Mouse (Mus musculus) hematopoietic stem cell, adult 5-6 weeks (primary cell): ENCODE data around the gene Rasgrp4. TPM values are rescaled to one million over a fixed set of nuclear protein-coding genes. Genes with fewer than 3 reads are reported as not detected.

Source experiments
- ATAC-seq, 2 experiments: fragments of 125-278 bp in 1 of 2; replicated peaks in 1 of 2; 2 replicates each; pipeline ENCODE4 v1.8.0; 2016 to 2017; ENCODE audit warnings: inconsistent platforms in 2 of 2, mild to moderate bottlenecking in 2 of 2, moderate number of reproducible peaks in 2 of 2, low read depth in 1 of 2, moderate TSS enrichment in 1 of 2; ENCODE audit not compliant: low FRiP score in 2 of 2, poor library complexity in 2 of 2, severe bottlenecking in 2 of 2, insufficient read depth in 1 of 2, low TSS enrichment in 1 of 2
- total RNA-seq: library from RNA; stranded (forward); fragments of 172-1452, 232-1000 nt; gene quantifications from 2 replicates; pipeline ENCODE4 v1.2.3, GENCODE M21; 2017

Gene Rasgrp4
- total RNA-seq = 1.9 and 8.8 TPM in 2 replicates

DNA sequence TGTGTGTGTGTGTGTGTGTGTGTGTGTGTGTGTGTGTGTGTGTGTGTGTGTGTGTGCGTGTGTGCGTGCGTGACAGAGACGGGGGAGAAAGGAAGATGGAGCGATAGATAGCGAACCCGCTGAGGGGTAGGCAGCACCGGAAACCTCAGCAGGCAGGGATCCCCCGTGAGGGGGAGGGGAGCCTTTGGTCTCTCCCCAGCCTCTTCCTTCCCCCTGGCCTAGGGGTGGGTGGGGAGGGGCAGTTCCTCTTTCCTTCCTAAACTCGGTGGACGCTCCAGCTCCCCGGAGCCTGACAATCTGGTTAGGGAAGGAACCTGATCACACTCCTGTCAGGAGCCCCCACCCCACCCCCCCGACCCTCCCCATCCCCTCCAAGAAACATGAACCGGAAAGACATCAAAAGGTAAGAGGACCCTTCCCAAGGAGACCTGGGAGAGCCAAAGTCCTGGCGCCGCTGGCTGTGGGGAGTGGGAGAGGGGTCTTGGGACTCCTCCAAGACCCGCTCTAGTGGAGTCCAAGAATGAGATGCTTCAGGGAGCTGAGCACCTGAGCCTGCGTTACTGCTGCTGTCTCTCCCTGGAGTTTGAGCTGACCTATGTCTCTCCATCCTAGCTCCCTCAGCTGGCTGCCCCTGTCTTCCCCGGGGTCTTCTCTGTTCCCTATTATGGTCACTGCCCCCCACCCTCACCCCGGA lies at the start of gene Rasgrp4:
Rasgrp4 (plus strand) TSS at position 159 of the 694 bp plus-strand sequence.
- peak; percentile 84 to 97 for ATAC-seq

DNA sequence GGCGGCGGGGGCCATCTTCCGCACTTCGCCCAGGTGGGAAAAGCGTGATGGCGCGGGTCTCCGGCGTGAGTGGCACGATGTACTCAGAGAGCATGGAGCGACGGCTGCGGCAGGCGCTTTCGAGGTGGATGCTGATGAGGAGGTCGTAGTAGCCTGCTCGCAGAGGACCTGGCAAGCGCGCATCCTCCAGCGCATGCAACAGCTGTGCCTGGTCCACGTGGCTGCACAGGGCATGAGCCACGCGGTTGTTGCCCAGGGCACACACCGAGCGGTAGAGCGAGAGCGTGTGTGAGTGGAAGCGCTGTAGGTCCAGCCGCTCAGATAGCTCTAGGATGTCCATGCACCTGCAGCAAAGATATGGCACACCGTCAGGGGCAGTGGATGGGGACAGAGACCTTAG lies 48.7 kb upstream of the Rasgrp4 start:
- no peak; a peak in 1 of 4 replicates for ATAC-seq

DNA sequence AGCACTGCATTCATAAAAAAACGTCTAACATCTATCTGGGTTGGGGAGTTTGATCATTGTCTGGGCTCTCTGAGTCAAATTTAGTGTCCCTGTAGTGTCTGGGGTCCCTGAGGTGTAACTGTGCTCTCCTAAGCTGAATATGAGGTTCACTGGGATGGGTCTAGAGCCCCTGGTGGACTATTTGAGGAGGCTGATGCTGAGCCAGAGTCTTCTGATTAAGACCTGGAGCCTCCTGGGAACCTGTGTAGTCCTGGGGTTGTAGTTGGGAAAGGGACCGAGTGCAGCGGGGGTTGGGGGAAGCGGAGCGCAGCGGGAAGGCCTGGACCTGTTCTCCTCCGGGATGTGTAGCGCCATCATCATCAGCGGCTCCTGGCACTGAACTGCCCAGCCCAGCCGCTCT lies 47.7 kb upstream of the Rasgrp4 start:
- ATAC-seq = no peak

- no peak for ATAC-seq
These were observed 45.8 kb upstream of the Rasgrp4 start for GRCm38 (mm10) chr7:29088817-29089216.

GRCm38 (mm10) chr7:29097131-29097530 lies 37.5 kb upstream of the Rasgrp4 start:
- no peak for ATAC-seq

- ATAC-seq = no peak
These were observed 33.2 kb upstream of the Rasgrp4 start for GRCm38 (mm10) chr7:29101286-29102017.

- no peak for ATAC-seq
These were observed 25.4 kb upstream of the Rasgrp4 start for GRCm38 (mm10) chr7:29108992-29109955.

GRCm38 (mm10) chr7:29118142-29118851 lies 16.4 kb upstream of the Rasgrp4 start:
- ATAC-seq = no peak

- no peak for ATAC-seq
These were observed 15.1 kb upstream of the Rasgrp4 start for GRCm38 (mm10) chr7:29119526-29119925.

DNA sequence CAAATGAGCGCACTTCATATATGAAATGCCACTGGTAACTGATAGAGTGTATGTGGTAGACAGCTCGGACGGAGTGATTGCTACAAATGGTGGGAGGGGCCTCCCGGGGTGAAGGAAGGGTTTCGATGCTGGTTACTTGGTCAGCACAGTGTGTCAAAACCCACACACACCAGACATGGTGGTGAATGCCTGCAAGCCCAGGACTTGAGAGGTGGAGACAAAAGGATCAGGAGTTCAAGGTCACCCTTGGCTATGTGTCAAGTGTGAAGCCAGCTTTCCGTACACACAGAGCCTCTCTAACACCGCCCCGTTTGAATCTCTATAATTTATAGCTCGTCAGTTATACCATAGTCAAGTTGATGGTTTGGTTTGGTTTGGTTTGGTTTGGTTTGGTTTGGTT lies 11.8 kb upstream of the Rasgrp4 start:
- ATAC-seq = no peak

DNA sequence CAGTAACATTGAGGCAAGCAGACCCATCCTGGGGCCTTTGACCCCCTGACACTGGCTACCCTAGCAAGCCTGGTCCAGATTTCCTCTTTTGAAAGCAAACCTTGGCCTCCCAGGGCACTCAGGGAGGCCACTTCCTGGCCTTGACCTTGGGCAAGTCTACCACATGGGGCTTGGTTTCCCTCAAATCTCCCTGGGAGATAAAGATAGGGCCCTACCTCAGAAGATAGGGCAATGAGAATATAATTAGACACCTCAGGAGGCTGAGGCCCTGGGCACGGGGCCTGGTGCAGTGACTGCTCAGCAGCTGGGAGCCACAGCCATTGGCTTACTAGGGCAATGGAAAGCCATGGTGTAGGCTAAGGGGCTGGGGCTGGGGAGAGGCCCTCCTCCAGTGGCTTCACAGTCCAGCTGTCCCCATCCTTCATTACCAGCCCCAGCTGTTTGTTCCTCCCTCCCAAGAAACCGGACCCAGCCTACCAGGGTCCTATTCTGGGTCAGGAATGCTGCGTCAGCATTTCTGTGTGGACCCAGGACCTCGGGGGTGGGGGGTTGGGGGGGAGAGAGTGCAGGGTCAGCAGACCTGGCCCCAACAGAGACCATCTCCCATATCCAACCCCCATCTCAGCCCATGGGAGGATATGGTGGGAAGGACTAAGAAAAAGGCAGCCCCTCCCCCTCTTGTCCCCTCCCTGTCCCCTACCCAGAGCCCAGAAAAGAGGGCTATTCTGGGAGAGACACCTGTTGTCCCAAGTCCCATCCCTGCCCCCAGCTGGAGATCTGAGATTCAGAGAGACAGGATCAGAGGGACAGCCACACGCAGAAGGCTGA lies 10.9 kb upstream of the Rasgrp4 start:
- no peak for ATAC-seq

GRCm38 (mm10) chr7:29124970-29125369 lies 9.7 kb upstream of the Rasgrp4 start, which contains the start of gene Ryr1:
Gene Ryr1 (minus strand): TSS chr7:29125179.
- ATAC-seq = peak; percentile 89 to 92

DNA sequence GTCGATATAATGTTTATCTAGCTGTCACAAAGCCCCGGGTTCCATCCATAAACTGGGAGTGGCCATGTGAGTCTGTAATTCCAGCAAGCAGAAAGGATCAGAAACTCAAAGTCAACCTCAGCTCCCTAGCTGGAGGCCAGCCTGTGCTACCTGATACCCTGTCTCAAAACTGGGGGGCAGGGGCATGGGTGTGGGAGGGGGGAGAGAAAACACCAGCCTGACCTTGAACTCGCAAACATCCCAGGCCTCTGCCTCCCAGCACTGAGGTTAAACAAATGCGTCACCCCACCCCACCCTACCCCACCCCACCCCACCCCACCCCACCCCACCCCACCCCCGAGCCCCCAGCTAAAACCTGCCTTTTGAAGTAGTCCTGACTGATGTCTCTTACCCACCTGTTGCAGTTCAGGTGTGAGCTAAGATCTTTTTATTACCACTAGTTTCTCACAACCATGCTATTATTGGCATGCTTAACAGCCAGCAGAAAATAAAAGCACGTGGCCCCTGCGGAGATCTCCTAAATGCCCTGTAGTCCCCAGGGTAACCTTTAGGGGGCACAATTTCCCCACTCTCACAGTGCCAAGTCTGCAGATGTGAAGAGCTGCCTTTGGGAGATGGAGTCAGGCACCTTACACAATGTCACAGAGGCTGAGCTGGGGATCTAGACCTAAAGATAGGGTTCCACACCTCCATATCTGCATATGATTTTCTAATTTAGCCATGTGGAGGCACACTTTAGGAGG lies 8.3 kb upstream of the Rasgrp4 start:
- ATAC-seq = peak; percentile 43 to 70; a peak in 2 of 4 replicates

DNA sequence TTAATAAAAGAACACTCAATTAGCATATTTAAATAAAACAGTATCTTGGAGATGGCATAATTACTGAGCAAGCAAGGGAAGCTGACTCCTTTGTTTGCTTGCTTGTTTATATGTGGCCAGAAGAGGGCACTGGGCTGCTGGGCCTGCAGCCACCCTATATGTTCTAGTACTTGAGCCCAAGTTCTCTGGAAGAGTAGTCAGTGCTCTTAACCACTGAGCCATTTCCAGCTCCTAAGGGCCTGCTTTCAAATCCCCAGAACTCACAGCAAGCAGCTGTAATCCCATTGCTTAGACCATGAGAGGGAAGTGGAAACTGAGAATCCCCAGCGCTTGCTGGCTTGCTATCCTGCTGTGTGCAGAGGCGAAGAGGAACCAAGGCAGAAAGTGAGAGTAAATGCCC lies 5.9 kb upstream of the Rasgrp4 start:
- peak; percentile 57 to 63; a peak in 3 of 4 replicates for ATAC-seq

- ATAC-seq = no peak
These were observed 421 bp upstream of the Rasgrp4 start for GRCm38 (mm10) chr7:29134230-29134629.

- no peak for ATAC-seq
These were observed 2.8 kb downstream of the Rasgrp4 start for GRCm38 (mm10) chr7:29137429-29137828.
